In the genomic region with DNA sequence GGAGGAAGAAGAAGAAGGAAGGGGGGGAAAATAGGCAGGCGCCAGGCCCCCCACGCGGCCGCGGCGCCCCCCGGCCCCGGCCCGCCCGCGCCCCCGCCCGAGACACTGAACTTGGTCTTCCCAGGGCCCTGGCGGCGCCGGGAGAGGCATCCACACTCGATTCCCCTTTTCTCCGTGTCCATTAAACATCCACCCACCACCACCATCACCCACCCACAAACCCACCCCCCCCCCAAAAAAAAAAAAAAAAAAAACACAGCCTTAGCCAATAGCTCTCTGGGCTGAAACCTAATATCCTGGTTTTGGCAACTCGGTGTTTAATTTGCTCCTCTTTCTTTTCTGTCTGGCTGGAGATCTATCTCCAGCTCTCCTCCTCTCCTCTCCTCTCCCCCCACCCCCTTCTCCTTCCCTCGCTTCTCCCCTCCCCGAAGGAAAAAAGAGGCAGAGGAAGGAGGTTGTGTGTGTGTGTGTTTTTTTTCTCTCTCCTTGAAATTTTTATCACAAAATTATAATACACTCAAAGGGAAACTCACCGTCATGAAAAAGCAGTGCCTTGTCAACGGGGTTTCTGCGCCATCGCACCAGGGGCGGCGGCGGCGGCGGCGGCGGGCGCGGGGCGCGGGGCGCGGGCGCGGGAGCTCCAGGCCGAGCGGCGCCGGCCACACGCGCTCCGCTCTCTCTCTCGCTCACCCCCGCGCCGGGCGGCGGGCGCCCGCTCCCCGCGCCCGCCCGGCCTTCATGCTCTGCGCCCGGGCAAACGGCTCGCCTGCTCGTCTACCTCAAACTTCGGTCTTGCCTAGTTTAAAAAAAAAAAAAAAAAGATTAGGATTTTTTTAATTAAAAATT, we compare ENCODE assay signal across 8 mouse cellular contexts. TPM values are rescaled to one million over a fixed set of nuclear protein-coding genes. Genes with fewer than 3 reads are reported as not detected.
DNase-seq lines count a peak whose midpoint lies in the region; ATAC-seq and TF ChIP-seq lines count a peak whose summit lies in the region.

A gene (minus strand): TSS at position 580 of the 846 bp plus-strand sequence.

- H3K27me3 ChIP-seq in forebrain, embryonic 10.5 days (ENCODE audit: poor library complexity, severe bottlenecking), result no peaks in the 10 kb centered on the region
- H3K27me3 ChIP-seq in heart, embryonic 14.5 days (ENCODE audit: control insufficient read depth, insufficient read depth, low read length), result no peaks in the 10 kb centered on the region
- H3K27me3 ChIP-seq in liver, embryonic 16.5 days (ENCODE audit: control insufficient read depth, insufficient read depth, low read depth, low read length), result no peaks in the 10 kb centered on the region
- no peaks in the 10 kb centered on the region for H3K27me3 ChIP-seq in neural tube, embryonic 12.5 days (replicated peaks)
- H3K27me3 ChIP-seq in stomach, postnatal 0 days (ENCODE audit: control insufficient read depth, insufficient read depth, low read length), result no peaks in the 10 kb centered on the region

- no peaks in the 10 kb centered on the region for H3K9me3 ChIP-seq in forebrain, embryonic 10.5 days
- H3K9me3 ChIP-seq in heart, embryonic 14.5 days (ENCODE audit: control insufficient read depth, low read length), result no peaks in the 10 kb centered on the region
- no peaks in the 10 kb centered on the region for H3K9me3 ChIP-seq in liver, embryonic 16.5 days (replicated peaks; ENCODE audit: control insufficient read depth, low read length)
- no peaks in the 10 kb centered on the region for H3K9me3 ChIP-seq in neural tube, embryonic 12.5 days
- no peaks in the 10 kb centered on the region for H3K9me3 ChIP-seq in stomach, postnatal 0 days (ENCODE audit: control insufficient read depth, low read length)

- H3K9ac ChIP-seq in heart, embryonic 14.5 days (ENCODE audit: low read length), result peak within 1 kb of the TSS; percentile 96
- H3K9ac ChIP-seq in liver, embryonic 16.5 days (ENCODE audit: low read depth, low read length), result peak within 1 kb of the TSS; percentile 99
- peak within 1 kb of the TSS; percentile 100 for H3K9ac ChIP-seq in neural tube, embryonic 12.5 days
- peak within 1 kb of the TSS; percentile 100 for H3K9ac ChIP-seq in stomach, postnatal 0 days (ENCODE audit: low read length)

- ATAC-seq in heart, embryonic 14.5 days (ENCODE audit: insufficient number of reproducible peaks, insufficient read depth, low FRiP score, low read depth), result peak; percentile 28
- ATAC-seq in liver, embryonic 16.5 days (ENCODE audit: low read depth), result peak; percentile 22
- ATAC-seq in neural tube, embryonic 12.5 days (ENCODE audit: low FRiP score, low read depth), result peak; percentile 72
- ATAC-seq in stomach, postnatal 0 days (ENCODE audit: low FRiP score, low TSS enrichment), result peak; percentile 38

- H3K4me1 ChIP-seq in bone marrow macrophage, adult 2 months (ENCODE audit: control insufficient read depth, insufficient read depth, low read length), result peaks cover 18% of the 10 kb centered on the region
- peaks cover 50% of the 10 kb centered on the region for H3K4me1 ChIP-seq in forebrain, embryonic 10.5 days
- peaks cover 16 to 27% of the 10 kb centered on the region in 2 experiments for H3K4me1 ChIP-seq in heart, embryonic 14.5 days (ENCODE audit: control insufficient read depth in 2 of 2, insufficient read depth in 2 of 2, low read length in 2 of 2)
- peaks cover 28% of the 10 kb centered on the region for H3K4me1 ChIP-seq in liver, embryonic 16.5 days (ENCODE audit: control insufficient read depth, low read depth, low read length)
- H3K4me1 ChIP-seq in neural tube, embryonic 12.5 days, result peaks cover 20% of the 10 kb centered on the region
- H3K4me1 ChIP-seq in stomach, postnatal 0 days (replicated peaks; ENCODE audit: control insufficient read depth, insufficient read depth), result no peaks in the 10 kb centered on the region; the same call in none of the 2 replicates

- TF ChIP-seq POLR2A in bone marrow macrophage, adult 2 months (IDR thresholded peaks at IDR 0.05; ENCODE audit: borderline replicate concordance, low read depth, low read length), result no peak

- peaks cover 12% of the 10 kb centered on the region for H3K36me3 ChIP-seq in forebrain, embryonic 10.5 days (replicated peaks)
- no peaks in the 10 kb centered on the region for H3K36me3 ChIP-seq in heart, embryonic 14.5 days (ENCODE audit: control insufficient read depth, insufficient read depth, low read length)
- no peaks in the 10 kb centered on the region for H3K36me3 ChIP-seq in liver, embryonic 16.5 days (ENCODE audit: control insufficient read depth, insufficient read depth)
- no peaks in the 10 kb centered on the region for H3K36me3 ChIP-seq in neural tube, embryonic 12.5 days
- no peaks in the 10 kb centered on the region for H3K36me3 ChIP-seq in stomach, postnatal 0 days (ENCODE audit: control insufficient read depth, insufficient read depth, low read length)

- peak within 1 kb of the TSS; percentile 99 for H3K27ac ChIP-seq in bone marrow macrophage, adult 2 months (ENCODE audit: insufficient read depth, low read depth, low read length)
- peak within 1 kb of the TSS; percentile 100 for H3K27ac ChIP-seq in forebrain, embryonic 10.5 days
- H3K27ac ChIP-seq in heart, embryonic 14.5 days (replicated peaks in 1 of 2; ENCODE audit: control insufficient read depth in 1 of 2, insufficient read depth in 1 of 2, low read depth in 2 of 2, low read length in 2 of 2), result peak within 1 kb of the TSS; percentile 99 to 100
- peak within 1 kb of the TSS; percentile 97 for H3K27ac ChIP-seq in liver, embryonic 16.5 days (ENCODE audit: low read length)
- H3K27ac ChIP-seq in neural tube, embryonic 12.5 days, result peak within 1 kb of the TSS; percentile 100
- peak within 1 kb of the TSS; percentile 100 for H3K27ac ChIP-seq in stomach, postnatal 0 days (replicated peaks)

- TF ChIP-seq EP300 in stomach, postnatal 0 days (optimal IDR thresholded peaks at IDR 0.05), result no peak

- WGBS in forebrain, embryonic 10.5 days, result 1% methylated on average over 57 of the region's 65 CpGs
- WGBS in heart, embryonic 14.5 days, result under 1% methylated on average over 57 of the region's 65 CpGs
- under 1% methylated on average over 60 of the region's 65 CpGs for WGBS in liver, embryonic 16.5 days (ENCODE audit: insufficient replicate concordance)
- WGBS in neural tube, embryonic 12.5 days, result under 1% methylated on average over 62 of the region's 65 CpGs
- WGBS in stomach, postnatal 0 days, result under 1% methylated on average over 38 of the region's 65 CpGs

- peak within 1 kb of the TSS; percentile 76 for H3K4me2 ChIP-seq in heart, embryonic 14.5 days (ENCODE audit: low read length)
- peak within 1 kb of the TSS; percentile 73 for H3K4me2 ChIP-seq in liver, embryonic 16.5 days (ENCODE audit: low read depth, low read length)
- peak within 1 kb of the TSS; percentile 79 for H3K4me2 ChIP-seq in neural tube, embryonic 12.5 days (replicated peaks)
- peak within 1 kb of the TSS; percentile 62 for H3K4me2 ChIP-seq in stomach, postnatal 0 days (replicated peaks; ENCODE audit: low read depth)

- peak within 1 kb of the TSS; percentile 94 for H3K4me3 ChIP-seq in bone marrow macrophage, adult 2 months (ENCODE audit: insufficient read depth, low read length)
- H3K4me3 ChIP-seq in forebrain, embryonic 10.5 days, result peak within 1 kb of the TSS; percentile 96
- peak within 1 kb of the TSS; percentile 63 to 99 for H3K4me3 ChIP-seq in heart, embryonic 14.5 days (ENCODE audit: control insufficient read depth in 1 of 2, insufficient read depth in 1 of 2, low read depth in 1 of 2, low read length in 2 of 2)
- peak within 1 kb of the TSS; percentile 86 for H3K4me3 ChIP-seq in liver, embryonic 16.5 days (ENCODE audit: low read depth, low read length)
- H3K4me3 ChIP-seq in neural tube, embryonic 12.5 days, result peak within 1 kb of the TSS; percentile 100
- peak within 1 kb of the TSS; percentile 99 for H3K4me3 ChIP-seq in stomach, postnatal 0 days (ENCODE audit: low read depth, low read length)

- peak; percentile 44 to 60 for DNase-seq in CD8-positive naive resting alpha-beta T cell, adult 2 months (ENCODE audit: low read depth in 2 of 2, low spot score in 2 of 2)
- DNase-seq in forebrain, embryonic 10.5 days (ENCODE audit: extremely low spot score, low spot score), result peak; percentile 71
- DNase-seq in kidney, postnatal 10 days, result peak; percentile 84
- peak; percentile 83 for DNase-seq in stomach, postnatal 0 days (ENCODE audit: low spot score)

- no peak for TF ChIP-seq CTCF in bone marrow macrophage, adult 2 months (IDR thresholded peaks at IDR 0.05; ENCODE audit: low read depth, low read length)
- no peak for TF ChIP-seq CTCF in stomach, postnatal 0 days (IDR thresholded peaks at IDR 0.05; ENCODE audit: low read depth)

RNA-seq across cellular contexts. Expression of the gene that starts here (rescaled TPM):
- polyA plus RNA-seq in bone marrow macrophage, adult 2 months (2012; ENCODE audit: insufficient read depth, insufficient read length, missing spikeins), result 11.3 and 11.8 TPM in 2 replicates
- polyA plus RNA-seq in forebrain, embryonic 10.5 days (2016; fragmentation: Nextera tagmentation; extraction: Ambion mirVana), result 2.9 and 4.1 TPM in 2 replicates
- polyA plus RNA-seq in heart, embryonic 14.5 days (2014; fragmentation: Nextera tagmentation; extraction: Ambion mirVana), result 6.4 and 7.4 TPM in 2 replicates
- 2.4 and 2.5 TPM in 2 replicates for polyA plus RNA-seq in liver, embryonic 16.5 days (2015; fragmentation: Nextera tagmentation; extraction: Ambion mirVana)
- 7.0 and 8.0 TPM in 2 replicates for polyA plus RNA-seq in neural tube, embryonic 12.5 days (2016; fragmentation: Nextera tagmentation; extraction: Ambion mirVana)
- polyA plus RNA-seq in stomach, postnatal 0 days (2015; fragmentation: Nextera tagmentation; extraction: Ambion mirVana), result 2.3 and 2.8 TPM in 2 replicates

Comparison
In these comparisons a context has a peak if more than half of its experiments do, and no peak if none do; other contexts are left out.
1. Peak in every context shown above with its lines: DNase-seq, ATAC-seq, H3K4me3 ChIP-seq and H3K27ac ChIP-seq.
2. ATAC-seq: peak in every context shown above with its lines; median percentile 72 in neural tube, embryonic 12.5 days; 38 in stomach, postnatal 0 days; 28 in heart, embryonic 14.5 days; 22 in liver, embryonic 16.5 days.